Mouse (Mus musculus) olfactory bulb, adult 2 months (tissue): ENCODE measurements around the gene St6galnac1. TPM values are rescaled to one million over a fixed set of nuclear protein-coding genes. Genes with fewer than 3 reads are reported as not detected.
"Not testable (repeated sequence)": the region's sequence is repeated elsewhere in the genome, so short reads cannot be mapped to it uniquely, and the experiment has no call there.

Experiments
- H3K27ac ChIP-seq: fragments of 200-500 bp; 2 replicates; pipeline ENCODE4 v1.5.1; 2012; ENCODE audit warnings: low read depth, low read length; ENCODE audit not compliant: insufficient read depth
- H3K4me1 ChIP-seq: fragments of 200-500 bp; 2 replicates; pipeline ENCODE4 v1.6.1; 2012; ENCODE audit warnings: low read length; ENCODE audit not compliant: control insufficient read depth, insufficient read depth
- H3K4me3 ChIP-seq: fragments of 200-500 bp; 2 replicates; pipeline ENCODE4 v1.5.1; 2012; ENCODE audit warnings: mild to moderate bottlenecking, low read depth, low read length, moderate library complexity; ENCODE audit not compliant: insufficient read depth
- CTCF ChIP-seq: fragments of 200-500 bp; IDR thresholded peaks from 2 replicates; pipeline ENCODE4 v1.5.1; 2012; ENCODE audit warnings: low read depth, mild to moderate bottlenecking, low read length, moderate library complexity; ENCODE audit not compliant: insufficient read depth
- POLR2A ChIP-seq: fragments of 200-500 bp; IDR thresholded peaks from 2 replicates; pipeline ENCODE4 v1.6.1; 2012; ENCODE audit warnings: mild to moderate bottlenecking, low read depth, low read length, moderate library complexity; ENCODE audit not compliant: insufficient read depth
- whole genome bisulfite sequencing: fragments of 180-500 bp; shearing (Covaris S2); methylation state at CpG from one replicate; pipeline ENCODE4 v1.1.7; 2018; 5-methylcytosine and 5-hydroxymethylcytosine counted together
- polyA plus RNA-seq: library from polyadenylated mRNA; stranded (reverse); fragments of >200 nt; gene quantifications from 2 replicates; pipeline ENCODE4 v1.2.4, GENCODE M21; 2012; ENCODE audit warnings: low replicate concordance; ENCODE audit not compliant: missing spikeins, insufficient read depth, insufficient read length

The St6galnac1 gene
- polyA plus RNA-seq, 1 experiment: not detected

DNA sequence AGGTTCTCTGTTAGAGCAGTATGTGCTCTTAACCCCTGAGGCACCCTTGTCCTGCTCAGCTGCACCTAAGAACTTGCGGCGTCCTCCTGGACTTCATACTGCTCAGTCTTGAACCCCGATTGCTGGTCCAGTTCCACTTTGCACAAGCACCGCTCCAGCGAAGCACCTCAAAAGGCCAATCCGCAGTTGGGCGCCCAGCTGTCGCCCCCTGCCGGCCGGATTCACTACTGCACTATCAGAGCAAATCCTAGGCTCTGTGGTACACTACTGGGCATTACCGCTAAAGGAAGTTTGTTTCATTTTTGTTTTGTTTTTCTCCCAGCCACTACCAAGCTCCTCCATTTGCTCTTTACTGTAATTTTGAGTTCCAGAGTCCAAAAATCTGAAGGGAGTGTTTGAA lies 36.9 kb downstream of the St6galnac1 start:
- 46% methylated on average over 11 of the region's 11 CpGs for WGBS
- TF ChIP-seq CTCF (peak; percentile 45; the same call in 1 of the 2 replicates), POLR2A (no peak)
- Histone ChIP-seq H3K27ac (no peak overlapping the region), H3K4me1 (no peaks in the 10 kb centered on the region), H3K4me3 (no peak overlapping the region)

DNA sequence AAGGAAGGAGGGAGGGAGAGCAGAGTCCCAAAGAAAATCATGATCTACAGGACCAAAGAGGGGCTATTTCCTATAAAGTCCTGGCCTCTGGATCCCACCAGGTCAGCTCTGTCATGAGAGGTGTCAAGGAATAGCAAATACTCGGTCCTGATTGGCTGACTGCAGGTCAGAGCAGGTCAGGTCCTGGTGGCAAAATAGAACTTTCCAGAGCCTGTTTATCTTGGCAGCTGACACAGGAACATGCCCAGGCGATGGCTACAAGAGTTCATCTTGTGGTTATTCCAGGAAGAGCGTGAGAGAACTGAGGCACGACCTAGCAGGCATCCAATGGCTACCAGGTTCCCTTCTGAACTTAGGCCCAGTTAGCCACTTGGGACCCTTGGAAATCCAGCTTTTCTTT lies 42.8 kb downstream of the St6galnac1 start:
- H3K4me1 ChIP-seq: no peaks in the 10 kb centered on the region
- H3K27ac ChIP-seq: no peak overlapping the region
- H3K4me3 ChIP-seq: no peak overlapping the region
- TF ChIP-seq POLR2A (no peak), CTCF (no peak)
- WGBS: 90% methylated on average over 4 of the region's 4 CpGs

DNA sequence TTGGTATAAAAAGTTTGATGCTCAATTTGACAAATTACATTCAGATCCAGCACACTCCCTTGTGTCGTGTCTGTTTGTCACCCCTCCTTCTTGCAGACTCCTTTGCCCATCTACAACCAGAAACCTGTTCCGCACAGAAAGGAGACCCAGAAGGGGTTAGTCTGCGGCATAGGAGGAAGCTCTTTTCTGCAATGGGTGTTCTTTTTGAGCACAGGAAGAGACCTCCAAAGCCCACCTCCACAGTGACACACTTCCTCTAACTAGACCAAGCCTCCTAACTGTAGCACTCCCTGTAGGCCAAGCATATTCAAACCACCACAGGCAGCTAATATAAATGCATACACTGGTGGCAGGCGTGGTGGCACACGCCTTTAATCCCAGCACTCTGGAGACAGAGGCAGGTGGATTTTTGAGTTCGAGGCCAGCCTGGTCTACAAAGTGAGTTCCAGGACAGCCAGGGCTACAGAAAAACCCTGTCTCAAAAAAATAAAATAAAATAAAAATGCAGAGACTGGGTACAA lies 44.2 kb downstream of the St6galnac1 start:
- not testable (repeated sequence) for H3K4me1 ChIP-seq

DNA sequence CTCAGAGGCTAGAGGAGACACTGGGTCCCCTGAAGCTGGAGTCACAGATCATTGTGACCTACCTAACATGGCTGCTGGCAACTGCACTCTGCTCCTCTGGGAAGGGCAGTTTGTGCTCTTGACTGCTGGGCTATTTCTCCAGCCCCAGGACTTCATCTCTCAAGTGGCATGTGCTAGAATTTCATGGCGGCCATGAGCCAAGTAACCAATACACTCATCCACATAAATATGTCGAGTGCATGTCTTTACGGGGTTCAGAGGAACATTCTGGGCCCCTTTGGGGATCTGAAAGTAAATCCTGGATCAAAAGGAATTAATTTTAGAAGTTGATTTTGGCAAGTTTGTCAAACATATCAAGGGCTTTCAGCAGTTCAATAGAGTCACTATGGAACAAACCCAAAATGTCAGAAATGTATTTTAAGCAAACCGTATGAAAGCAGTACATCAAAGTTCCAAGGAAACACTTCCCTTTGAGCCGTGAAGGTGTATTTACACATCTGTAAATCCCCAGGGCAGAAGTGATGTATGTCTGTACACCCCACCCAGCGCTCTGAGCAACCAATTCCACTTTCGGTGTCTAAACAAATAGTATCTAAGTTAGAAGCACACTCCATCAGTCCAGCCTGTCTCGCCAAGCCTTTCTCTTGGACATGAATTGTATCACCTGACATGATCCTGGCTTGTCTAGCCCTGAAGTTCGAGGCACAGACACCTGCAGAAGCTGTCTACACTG lies 45.9 kb downstream of the St6galnac1 start:
- Histone ChIP-seq H3K27ac (no peak overlapping the region), H3K4me1 (peaks cover 2% of the 10 kb centered on the region; the same call in 1 of the 2 replicates), H3K4me3 (no peak overlapping the region)
- TF ChIP-seq POLR2A (no peak), CTCF (no peak)
- WGBS: 83% methylated on average over 9 of the region's 9 CpGs

More for the DNA sequence above, 44.2 kb downstream of the St6galnac1 start:
- not testable (repeated sequence) for H3K4me3 ChIP-seq, H3K27ac ChIP-seq
- WGBS: 90% methylated on average over 6 of the region's 6 CpGs

DNA sequence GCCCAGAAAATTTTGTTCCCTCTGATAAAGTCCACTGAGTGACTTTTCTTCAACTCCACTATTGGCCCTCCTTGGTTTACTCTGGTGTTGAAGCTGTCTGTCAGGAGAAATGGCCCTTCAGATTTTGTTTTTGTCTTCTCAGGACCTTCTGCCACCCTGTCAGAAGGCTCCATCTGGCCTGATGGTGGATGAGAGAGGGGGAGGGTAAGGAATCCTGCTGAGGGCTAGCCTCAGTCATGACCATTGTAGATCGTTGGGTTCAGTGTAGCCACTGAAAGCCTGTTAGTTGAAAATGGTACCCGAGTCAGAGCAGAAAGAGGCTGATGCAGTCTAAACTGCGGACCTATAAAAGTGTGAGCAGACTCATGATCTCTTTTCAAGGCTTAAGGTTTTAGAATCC lies 49.2 kb downstream of the St6galnac1 start:
- Histone ChIP-seq H3K4me1 (peaks cover 2% of the 10 kb centered on the region; the same call in 1 of the 2 replicates), H3K27ac (no peak overlapping the region), H3K4me3 (no peak overlapping the region)
- no peak for TF ChIP-seq CTCF
- TF ChIP-seq POLR2A: no peak
- 84% methylated on average over 3 of the region's 3 CpGs for WGBS

DNA sequence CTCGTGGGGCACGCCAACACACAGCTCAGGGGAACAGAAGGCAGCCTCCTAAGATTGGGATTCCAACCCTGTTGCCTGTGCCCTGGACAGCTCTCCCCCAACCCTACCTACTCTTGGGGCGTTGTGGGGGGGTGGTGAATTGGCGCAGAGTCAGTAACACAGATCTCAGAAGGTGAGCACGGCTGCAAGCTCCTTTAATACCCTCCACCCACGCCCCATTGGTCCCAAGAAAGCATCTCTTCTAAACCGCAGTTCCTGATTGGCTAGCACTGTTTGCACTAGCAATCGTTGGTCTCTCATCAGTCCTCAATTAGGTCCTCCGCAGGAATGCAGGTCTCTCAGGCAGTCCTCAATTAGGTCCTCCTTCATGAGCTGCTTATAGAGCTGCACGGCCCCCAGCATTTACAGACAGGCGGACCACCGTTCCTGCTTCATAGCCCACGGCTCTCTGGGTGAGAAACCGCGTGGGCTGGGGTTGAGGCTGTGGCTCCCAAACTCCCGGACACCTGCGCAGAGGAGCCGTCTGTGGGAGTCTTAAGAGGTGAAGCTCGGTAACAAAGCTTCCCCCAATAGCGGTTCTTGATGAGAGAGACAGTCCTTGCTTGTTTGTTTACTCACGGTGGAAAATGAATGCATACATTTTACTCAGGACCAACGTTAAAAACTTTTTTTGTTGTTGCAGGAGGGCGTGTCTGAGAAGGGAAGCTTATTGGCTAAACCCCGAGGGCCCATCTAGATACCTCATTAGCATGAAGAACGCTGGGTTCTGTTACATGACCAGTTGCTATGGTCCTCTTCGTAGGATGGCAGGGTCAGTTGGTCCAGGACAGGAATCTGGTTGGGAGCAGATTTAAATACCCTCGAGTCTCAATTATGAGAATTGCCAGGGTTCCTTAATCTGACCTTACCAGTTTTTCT lies 50.0 kb downstream of the St6galnac1 start:
- Histone ChIP-seq H3K4me1 (peaks cover 2% of the 10 kb centered on the region; the same call in 1 of the 2 replicates), H3K27ac (no peak overlapping the region), H3K4me3 (peak overlapping the region; percentile 13; the same call in 1 of the 2 replicates)
- TF ChIP-seq POLR2A: no peak
- TF ChIP-seq CTCF: no peak
- 30% methylated on average over 27 of the region's 27 CpGs for WGBS

DNA sequence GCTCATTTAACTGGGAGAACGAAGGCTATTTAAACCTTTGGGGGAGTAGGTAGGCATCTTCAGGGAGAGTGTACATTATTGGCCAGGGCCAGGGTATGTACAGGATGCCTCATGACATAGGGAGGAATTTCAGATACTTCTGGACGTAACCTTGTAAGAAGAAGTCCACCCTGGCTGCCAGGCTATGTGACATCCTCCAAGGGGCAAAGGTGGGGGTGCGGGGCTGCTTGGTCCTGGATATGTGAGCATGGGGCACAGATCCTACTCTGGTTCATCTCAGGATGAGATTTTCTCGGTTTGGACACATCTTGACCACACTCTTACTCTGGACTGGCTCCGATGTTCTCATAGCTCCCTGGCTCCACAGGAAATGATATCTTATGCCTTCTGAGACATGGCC lies 52.2 kb downstream of the St6galnac1 start:
- WGBS: 92% methylated on average over 5 of the region's 5 CpGs
- H3K27ac ChIP-seq: no peak overlapping the region
- TF ChIP-seq POLR2A (no peak), CTCF (no peak)
- peaks cover 2% of the 10 kb centered on the region; the same call in 1 of the 2 replicates for H3K4me1 ChIP-seq
- H3K4me3 ChIP-seq: no peak overlapping the region

DNA sequence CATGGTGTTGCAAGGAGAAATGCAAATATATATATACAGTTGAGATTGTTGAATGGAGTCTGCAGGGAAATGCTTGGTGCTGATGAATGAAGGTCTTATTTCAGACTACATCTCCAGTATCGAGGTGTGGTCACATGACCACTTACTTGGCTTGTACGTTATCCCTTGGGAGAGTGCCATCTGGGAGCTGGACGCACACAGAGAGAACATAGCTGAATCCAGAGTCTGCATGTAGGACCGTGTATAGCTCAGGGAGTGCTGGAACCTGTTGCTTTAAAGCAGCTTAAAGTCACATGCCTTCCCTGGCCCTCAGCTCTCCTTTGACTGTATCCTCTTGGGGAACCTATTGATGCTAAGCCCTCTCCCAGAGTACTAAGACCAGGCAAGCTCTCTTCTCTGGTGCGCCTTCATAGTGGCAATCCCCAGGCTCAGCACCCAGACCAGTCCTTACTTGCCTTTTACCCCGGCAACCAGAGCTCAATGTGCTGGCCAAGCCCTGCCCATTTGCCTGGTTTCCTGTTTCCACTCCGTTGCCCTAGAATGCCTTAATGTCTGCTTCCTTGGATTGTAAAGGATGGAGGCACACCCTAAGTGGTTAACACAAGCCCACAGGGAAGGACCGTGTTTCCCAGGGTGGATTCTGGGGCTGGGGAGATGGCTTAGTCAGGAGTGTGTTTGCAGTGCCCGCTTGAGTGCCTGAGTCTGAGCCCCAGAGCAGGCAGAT lies 53.6 kb downstream of the St6galnac1 start:
- no peak overlapping the region for H3K4me3 ChIP-seq
- no peak overlapping the region for H3K27ac ChIP-seq
- WGBS: 44% methylated on average over 9 of the region's 9 CpGs
- TF ChIP-seq POLR2A: no peak
- TF ChIP-seq CTCF: no peak
- peaks cover 2% of the 10 kb centered on the region; the same call in 1 of the 2 replicates for H3K4me1 ChIP-seq
